26 mouse cellular contexts compared by ENCODE assay signal in genomic region chr10:78363366-78363765, GRCm38 (mm10).
"Had no signal": no experiment of that assay in that cellular context is flagged by ENCODE, and none has a peak within 500 bp of the region (broad histone marks: within the 10 kb centered on the region; RNA-seq: fewer than 3 reads in every experiment).

No protein-coding gene starts in this region.

- H3K9ac ChIP-seq: embryonic facial prominence, embryonic 12.5 days; embryonic facial prominence, embryonic 13.5 days; embryonic facial prominence, embryonic 15.5 days; forebrain, embryonic 12.5 days; forebrain, embryonic 13.5 days; forebrain, embryonic 15.5 days; forebrain, postnatal 0 days had no signal

- H3K4me2 ChIP-seq: embryonic facial prominence, embryonic 12.5 days; embryonic facial prominence, embryonic 13.5 days; embryonic facial prominence, embryonic 15.5 days; forebrain, embryonic 12.5 days; forebrain, embryonic 13.5 days; forebrain, embryonic 15.5 days had no signal

- H3K4me3 ChIP-seq: embryonic facial prominence, embryonic 10.5 days; embryonic facial prominence, embryonic 12.5 days; embryonic facial prominence, embryonic 13.5 days; embryonic facial prominence, embryonic 15.5 days; erythroblast, embryonic 14.5 days; forebrain, embryonic 10.5 days; forebrain, embryonic 12.5 days; forebrain, embryonic 13.5 days; forebrain, embryonic 15.5 days; gastrocnemius, adult 2 months; heart, adult 2 months; heart, embryonic 10.5 days had no signal

- ATAC-seq: forebrain, embryonic 13.5 days; forebrain, embryonic 14.5 days; forebrain, embryonic 15.5 days; forebrain, embryonic 16.5 days; forebrain, postnatal 0 days had no signal

- H3K4me1 ChIP-seq: embryonic facial prominence, embryonic 10.5 days; embryonic facial prominence, embryonic 12.5 days; forebrain, embryonic 15.5 days had no signal

- H3K27me3 ChIP-seq: embryonic facial prominence, embryonic 12.5 days; embryonic facial prominence, embryonic 13.5 days; embryonic facial prominence, embryonic 15.5 days; forebrain, embryonic 12.5 days; forebrain, embryonic 13.5 days; forebrain, embryonic 15.5 days had no signal

- H3K9me3 ChIP-seq: embryonic facial prominence, embryonic 10.5 days; embryonic facial prominence, embryonic 12.5 days; embryonic facial prominence, embryonic 13.5 days; embryonic facial prominence, embryonic 15.5 days; forebrain, embryonic 10.5 days; forebrain, embryonic 12.5 days; forebrain, embryonic 13.5 days; forebrain, embryonic 15.5 days; heart, embryonic 10.5 days had no signal

- DNase-seq: cerebellum, adult 9-10 months; cerebellum, adult 9-11 months; cerebellum, postnatal 10 days; cerebellum, postnatal 14 days; cerebellum, postnatal 25 days; cerebellum, postnatal 36 days; embryo, embryonic 11 days; forebrain, postnatal 0 days; gastrocnemius, adult 2 months; gastrocnemius, postnatal 10 days; gastrocnemius, postnatal 14 days; gastrocnemius, postnatal 25 days; gastrocnemius, postnatal 36 days; heart, adult 2 months had no signal

- H3K27ac ChIP-seq: embryonic facial prominence, embryonic 10.5 days; embryonic facial prominence, embryonic 12.5 days; embryonic facial prominence, embryonic 13.5 days; embryonic facial prominence, embryonic 15.5 days; forebrain, embryonic 10.5 days; forebrain, embryonic 12.5 days; forebrain, embryonic 13.5 days; forebrain, embryonic 15.5 days; gastrocnemius, adult 2 months; heart, adult 2 months; heart, embryonic 10.5 days had no signal

- H3K36me3 ChIP-seq: embryonic facial prominence, embryonic 10.5 days; embryonic facial prominence, embryonic 12.5 days; embryonic facial prominence, embryonic 13.5 days; embryonic facial prominence, embryonic 15.5 days; forebrain, embryonic 10.5 days; forebrain, embryonic 12.5 days; forebrain, embryonic 15.5 days; heart, embryonic 10.5 days had no signal
